Mouse (Mus musculus): ENCODE results near the gene Olfr432.

GRCm38 (mm10) chr1:174103735-174104134 lies 54.7 kb downstream of the Olfr432 start:
- peak in 1 of 3 experiments; percentile 44; a peak in 2 of 6 replicates for TF ChIP-seq CTCF (IDR thresholded peaks at IDR 0.05 in 2 of 3, conservative IDR thresholded peaks at IDR 0.05 in 1 of 3; ENCODE audit: control insufficient read depth in 1 of 3, insufficient read depth in 1 of 3, low read depth in 2 of 3, low read length in 3 of 3, poor library complexity in 1 of 3, severe bottlenecking in 1 of 3)
- TF ChIP-seq KAT2A (conservative IDR thresholded peaks at IDR 0.05; ENCODE audit: low read depth, low read length): no peak
- TF ChIP-seq POLR2A (IDR thresholded peaks at IDR 0.05; ENCODE audit: control insufficient read depth in 1 of 2, insufficient read depth in 1 of 2, low read depth in 1 of 2, low read length in 2 of 2, poor library complexity in 1 of 2): no peak
- no peak for TF ChIP-seq MXI1 (IDR thresholded peaks at IDR 0.05; ENCODE audit: low read depth, low read length)
- TF ChIP-seq CHD1 (IDR thresholded peaks at IDR 0.05; ENCODE audit: low read depth, low read length): no peak
- no peak for TF ChIP-seq EP300 (IDR thresholded peaks at IDR 0.05; ENCODE audit: low read depth in 1 of 2, low read length in 2 of 2)

All from MEL (cell line).